Mouse (Mus musculus) forebrain, embryonic 12.5 days (tissue): ENCODE measurements at regions not wholly inside any gene's neighbourhood (a gene's known extent, or its start where the extent isn't known, plus 50 kb on each side); places are given as distances from the start of the nearest gene placed in this dataset.

Experiments used
- ATAC-seq: fragments of 200-750 bp; cut with Nextera tagmentation; 2 replicates; pipeline ENCODE4 v1.8.0; 2017; ENCODE audit warnings: moderate TSS enrichment; ENCODE audit not compliant: low FRiP score
- H3K27ac ChIP-seq: fragments of 300-500 bp; sonication (generic); 2 replicates; pipeline ENCODE4 v1.5.1; 2016; ENCODE audit warnings: mild to moderate bottlenecking
- H3K27me3 ChIP-seq: fragments of 300-500 bp; sonication (generic); 2 replicates; pipeline ENCODE4 v1.6.1; 2016; ENCODE audit warnings: mild to moderate bottlenecking
- H3K36me3 ChIP-seq: fragments of 300-500 bp; sonication (generic); replicated peaks from 2 replicates; pipeline ENCODE4 v1.6.1; 2016; ENCODE audit warnings: mild to moderate bottlenecking
- H3K4me1 ChIP-seq: fragments of 300-500 bp; sonication (generic); 2 replicates; pipeline ENCODE4 v1.6.1; 2016
- H3K4me2 ChIP-seq: fragments of 300-500 bp; sonication (generic); 2 replicates; pipeline ENCODE4 v1.6.1; 2016; ENCODE audit warnings: mild to moderate bottlenecking, moderate library complexity
- H3K4me3 ChIP-seq: fragments of 300-500 bp; sonication (generic); replicated peaks from 2 replicates; pipeline ENCODE4 v1.5.1; 2016; ENCODE audit warnings: mild to moderate bottlenecking
- H3K9ac ChIP-seq: fragments of 300-500 bp; sonication (generic); 2 replicates; pipeline ENCODE4 v1.6.1; 2016; ENCODE audit warnings: mild to moderate bottlenecking
- H3K9me3 ChIP-seq: fragments of 300-500 bp; sonication (generic); 2 replicates; pipeline ENCODE4 v1.6.1; 2016
- WGBS: fragments of 180-500 bp; shearing (Covaris S2); methylation state at CpG from one replicate; pipeline ENCODE4 v1.1.7; 2016; 5-methylcytosine and 5-hydroxymethylcytosine counted together

DNA sequence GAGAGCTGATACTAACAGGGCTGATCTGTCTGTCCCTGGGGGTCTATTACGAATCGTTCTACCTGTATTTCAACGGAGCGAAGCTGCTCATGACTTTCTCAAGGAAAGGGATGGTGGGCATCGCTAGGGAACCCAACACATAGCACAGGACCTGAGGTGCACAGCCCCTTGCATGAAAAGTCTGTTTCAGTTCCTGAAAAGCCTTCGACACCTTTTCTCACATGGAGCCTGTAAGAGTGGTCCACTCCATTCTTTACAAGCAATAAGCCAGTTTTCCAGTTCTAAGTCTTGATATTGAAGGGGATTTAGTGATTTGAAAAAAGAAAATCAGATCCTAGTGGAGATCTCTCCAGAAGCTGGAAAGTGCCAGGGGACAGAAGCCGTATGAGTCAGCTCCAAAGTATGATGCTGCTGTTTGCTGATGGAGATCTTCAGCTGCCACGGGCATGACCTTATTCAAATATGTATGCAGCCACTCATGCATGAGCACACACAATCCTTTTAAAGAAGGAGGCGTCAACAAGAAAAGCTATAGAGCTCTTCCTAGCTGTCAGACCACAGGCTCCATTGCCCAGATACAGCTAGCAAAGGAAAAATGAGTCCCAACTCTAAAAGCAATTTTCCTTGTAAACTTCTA is 95.5 kb upstream of the 1700016C15Rik start:
- WGBS: 83% methylated on average over 9 of the region's 9 CpGs

DNA sequence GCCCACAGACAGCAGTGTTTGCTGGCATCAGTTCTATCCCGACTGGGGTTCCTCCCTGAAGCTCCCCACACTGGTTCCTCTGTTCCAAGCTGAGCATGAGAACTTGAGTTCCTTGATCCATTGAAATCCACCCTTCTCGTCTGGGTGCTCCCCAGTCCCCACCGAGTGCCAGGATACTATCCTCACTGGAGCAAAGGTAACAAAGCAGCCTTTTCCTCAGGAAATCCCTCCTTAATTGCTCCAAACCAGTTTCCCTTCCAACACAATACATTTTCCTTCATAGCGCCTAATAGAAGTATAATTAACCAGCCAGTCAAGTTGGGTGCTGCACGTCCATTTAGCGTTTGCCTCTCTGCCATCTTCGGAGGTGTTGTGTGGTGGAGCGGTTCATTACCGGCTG is 92.6 kb upstream of the 1700016C15Rik start:
- no peaks in the 10 kb centered on the region for H3K36me3 ChIP-seq
- no peak overlapping the region for H3K4me2 ChIP-seq
- 71% methylated on average over 9 of the region's 9 CpGs for WGBS
- H3K4me1 ChIP-seq: peaks cover 22% of the 10 kb centered on the region
- no peak for ATAC-seq
- no peak overlapping the region for H3K9ac ChIP-seq
- H3K27ac ChIP-seq: no peak overlapping the region
- no peaks in the 10 kb centered on the region for H3K27me3 ChIP-seq
- no peaks in the 10 kb centered on the region for H3K9me3 ChIP-seq
- no peak overlapping the region for H3K4me3 ChIP-seq

More for the DNA sequence above, 95.5 kb upstream of the 1700016C15Rik start:
- H3K27me3 ChIP-seq: no peaks in the 10 kb centered on the region
- H3K27ac ChIP-seq: no peak overlapping the region
- no peaks in the 10 kb centered on the region for H3K36me3 ChIP-seq
- peaks cover 4% of the 10 kb centered on the region; the same call in 1 of the 2 replicates for H3K4me1 ChIP-seq
- H3K9ac ChIP-seq: no peak overlapping the region
- H3K9me3 ChIP-seq: no peaks in the 10 kb centered on the region
- H3K4me2 ChIP-seq: no peak overlapping the region
- no peak for ATAC-seq
- H3K4me3 ChIP-seq: no peak overlapping the region

DNA sequence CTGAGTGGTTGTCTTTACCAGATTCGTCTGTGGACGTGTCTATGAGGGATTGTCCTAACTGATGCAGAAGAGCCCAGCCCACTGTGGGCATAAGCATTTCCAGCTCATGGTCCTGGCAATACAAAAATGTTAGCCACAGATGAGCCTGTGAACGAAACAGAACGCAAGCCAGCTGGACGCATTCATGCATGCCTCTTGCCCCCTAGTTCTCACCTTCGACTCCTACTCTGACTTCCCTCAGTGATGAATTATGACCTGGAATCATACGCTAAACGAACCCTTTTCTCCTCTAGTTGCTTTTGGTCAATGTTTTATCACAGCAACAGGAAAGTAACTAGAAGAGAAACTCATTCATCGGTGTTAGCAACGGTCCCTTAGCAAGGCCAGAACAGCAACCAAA is 91.2 kb upstream of the 1700016C15Rik start:
- no peaks in the 10 kb centered on the region for H3K27me3 ChIP-seq
- H3K27ac ChIP-seq: no peak overlapping the region
- no peak overlapping the region for H3K9ac ChIP-seq
- WGBS: 89% methylated on average over 10 of the region's 10 CpGs
- no peak overlapping the region for H3K4me3 ChIP-seq
- no peaks in the 10 kb centered on the region for H3K9me3 ChIP-seq
- no peaks in the 10 kb centered on the region for H3K36me3 ChIP-seq
- H3K4me2 ChIP-seq: no peak overlapping the region
- no peak for ATAC-seq
- H3K4me1 ChIP-seq: peaks cover 28% of the 10 kb centered on the region

DNA sequence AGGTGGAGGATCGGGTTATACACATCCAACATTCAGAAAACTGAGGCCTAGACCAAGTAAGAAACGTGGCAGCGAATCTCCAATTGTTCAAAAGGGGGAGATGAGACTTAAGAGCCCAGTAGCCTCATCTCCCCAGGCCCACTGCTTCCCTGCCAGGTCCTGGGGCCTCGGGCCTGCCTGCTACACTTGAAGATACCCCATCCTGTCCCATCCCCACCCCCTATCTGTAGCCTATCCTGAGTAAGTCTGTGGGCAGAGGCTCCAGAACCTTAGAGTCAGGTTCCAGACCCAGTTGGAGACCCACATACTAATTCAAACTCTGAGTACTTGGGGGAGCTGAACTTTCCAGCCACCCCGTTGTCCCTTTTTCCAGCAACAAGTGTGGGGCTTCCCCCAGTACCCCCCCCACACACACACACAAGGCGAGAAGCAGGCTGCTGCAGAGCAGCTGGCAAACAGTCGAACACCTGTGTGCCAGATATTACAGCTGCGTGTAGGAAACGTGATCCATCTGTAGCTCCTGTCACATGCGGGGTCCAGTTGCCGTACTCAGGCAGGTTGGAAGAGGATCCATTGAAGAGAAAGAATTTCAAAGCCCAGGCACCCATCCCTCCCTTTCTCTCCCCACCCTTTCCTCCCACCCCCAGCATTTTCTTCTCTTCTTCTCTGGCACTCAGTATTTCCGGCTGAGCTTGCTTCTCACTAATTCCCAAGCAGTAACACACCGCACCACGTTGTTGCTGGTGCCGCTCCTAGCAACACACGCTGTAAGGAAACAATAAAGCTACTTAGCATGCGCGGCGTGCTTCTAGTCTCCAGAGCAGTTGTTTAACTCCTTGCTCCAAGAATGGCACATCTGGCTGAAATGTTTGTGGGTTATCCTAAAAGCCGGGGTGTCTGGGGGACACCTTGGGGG is 89.4 kb upstream of the 1700016C15Rik start:
- H3K27ac ChIP-seq: peak overlapping the region; percentile 56; the same call in 1 of the 2 replicates
- H3K4me2 ChIP-seq: peak overlapping the region; percentile 49
- no peak overlapping the region for H3K9ac ChIP-seq
- no peaks in the 10 kb centered on the region for H3K9me3 ChIP-seq
- H3K27me3 ChIP-seq: no peaks in the 10 kb centered on the region
- 18% methylated on average over 20 of the region's 20 CpGs for WGBS
- peak; percentile 81 for ATAC-seq
- H3K4me1 ChIP-seq: peaks cover 24% of the 10 kb centered on the region
- no peak overlapping the region; the same call in 1 of the 2 replicates for H3K4me3 ChIP-seq
- no peaks in the 10 kb centered on the region for H3K36me3 ChIP-seq

DNA sequence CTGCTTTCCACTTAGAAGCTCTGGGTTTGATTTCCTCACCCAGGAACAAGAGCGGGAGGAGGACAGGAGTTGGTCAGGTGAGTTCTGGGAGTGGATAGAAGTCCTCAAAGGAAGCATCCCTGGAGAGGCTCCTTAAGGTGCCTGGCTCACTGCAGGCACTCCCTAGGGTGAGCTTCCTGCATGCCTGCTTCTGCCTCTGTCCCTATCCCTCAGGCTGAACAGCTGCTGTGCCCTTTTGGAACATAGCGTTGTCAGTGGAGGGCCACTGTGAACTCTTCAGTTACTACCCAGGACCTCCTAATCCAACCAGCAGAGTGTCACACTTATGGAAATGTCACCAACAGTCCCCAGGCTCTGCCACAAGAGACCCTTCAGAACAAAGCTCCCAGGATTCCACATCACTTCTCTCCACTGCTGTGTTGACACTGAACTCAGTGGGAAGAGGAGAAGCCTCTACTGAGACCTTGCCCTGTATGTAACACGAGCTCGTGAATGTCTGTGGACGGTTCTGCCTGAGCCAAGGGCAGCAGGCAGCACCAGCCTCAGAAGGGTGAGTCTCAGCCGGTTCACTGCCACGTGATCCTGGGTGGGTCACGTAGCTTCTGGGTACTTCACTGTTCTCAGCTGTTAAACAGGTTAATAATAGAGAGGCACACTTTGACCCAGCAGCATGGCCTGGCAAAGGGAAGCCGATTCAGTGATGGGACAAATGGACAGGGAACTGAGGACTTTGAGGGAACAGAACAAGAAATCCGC is 86.7 kb upstream of the 1700016C15Rik start:
- H3K27ac ChIP-seq: no peak overlapping the region
- no peak overlapping the region for H3K9ac ChIP-seq
- no peak overlapping the region for H3K4me2 ChIP-seq
- H3K4me3 ChIP-seq: no peak overlapping the region
- no peaks in the 10 kb centered on the region for H3K36me3 ChIP-seq
- H3K9me3 ChIP-seq: no peaks in the 10 kb centered on the region
- WGBS: 75% methylated on average over 10 of the region's 10 CpGs
- H3K4me1 ChIP-seq: peaks cover 33% of the 10 kb centered on the region
- ATAC-seq: no peak
- no peaks in the 10 kb centered on the region for H3K27me3 ChIP-seq

- H3K27ac ChIP-seq: no peak overlapping the region
These were observed 86.0 kb upstream of the 1700016C15Rik start for GRCm38 (mm10) chr1:177643662-177644061.

GRCm38 (mm10) chr1:177644214-177644613 is 85.4 kb upstream of the 1700016C15Rik start:
- no peak for ATAC-seq
- no peaks in the 10 kb centered on the region for H3K27me3 ChIP-seq
- no peaks in the 10 kb centered on the region for H3K9me3 ChIP-seq
- H3K36me3 ChIP-seq: no peaks in the 10 kb centered on the region
- H3K27ac ChIP-seq: no peak overlapping the region
- H3K9ac ChIP-seq: no peak overlapping the region
- no peak overlapping the region for H3K4me2 ChIP-seq
- H3K4me1 ChIP-seq: peaks cover 33% of the 10 kb centered on the region
- WGBS: 87% methylated on average over 4 of the region's 4 CpGs
- no peak overlapping the region for H3K4me3 ChIP-seq

More at GRCm38 (mm10) chr1:177643662-177644061, 86.0 kb upstream of the 1700016C15Rik start:
- Histone ChIP-seq H3K27me3 (no peaks in the 10 kb centered on the region), H3K4me1 (peaks cover 33% of the 10 kb centered on the region), H3K9ac (no peak overlapping the region), H3K9me3 (no peaks in the 10 kb centered on the region), H3K4me2 (no peak overlapping the region), H3K4me3 (no peak overlapping the region), H3K36me3 (no peaks in the 10 kb centered on the region)
- WGBS: 86% methylated on average over 3 of the region's 3 CpGs
- no peak for ATAC-seq

DNA sequence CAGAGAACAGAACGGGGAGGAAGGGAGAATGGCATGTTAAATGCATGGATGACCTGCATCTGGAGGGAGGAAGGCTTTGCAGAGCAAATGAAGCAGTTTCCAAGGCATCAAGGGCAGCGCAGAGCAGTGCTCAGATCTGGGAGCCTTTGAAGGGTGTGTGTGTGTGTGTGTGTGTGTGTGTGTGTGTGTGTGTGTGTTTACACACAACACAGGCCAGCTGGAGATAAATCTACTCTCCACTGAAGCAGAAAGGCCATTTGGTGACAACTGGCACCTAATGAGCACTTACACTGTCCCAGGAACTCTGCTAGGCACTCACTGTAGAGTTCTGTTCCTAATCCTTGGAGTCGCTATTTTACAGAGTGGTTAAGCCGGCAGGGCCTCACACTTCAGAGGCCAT is 84.3 kb upstream of the 1700016C15Rik start:
- H3K36me3 ChIP-seq: no peaks in the 10 kb centered on the region
- peaks cover 22% of the 10 kb centered on the region for H3K4me1 ChIP-seq
- no peak overlapping the region for H3K4me3 ChIP-seq
- H3K27ac ChIP-seq: no peak overlapping the region
- H3K27me3 ChIP-seq: no peaks in the 10 kb centered on the region
- no peak overlapping the region for H3K4me2 ChIP-seq
- WGBS: 67% methylated on average over 4 of the region's 4 CpGs
- ATAC-seq: no peak
- H3K9ac ChIP-seq: no peak overlapping the region
- H3K9me3 ChIP-seq: no peaks in the 10 kb centered on the region

- no peak overlapping the region for H3K27ac ChIP-seq
- H3K36me3 ChIP-seq: no peaks in the 10 kb centered on the region
- peaks cover 17% of the 10 kb centered on the region for H3K4me1 ChIP-seq
- no peak overlapping the region for H3K4me3 ChIP-seq
- H3K9me3 ChIP-seq: no peaks in the 10 kb centered on the region
- H3K27me3 ChIP-seq: no peaks in the 10 kb centered on the region
- no peak overlapping the region for H3K9ac ChIP-seq
- no peak overlapping the region for H3K4me2 ChIP-seq
- peak; percentile 34; the same call in 1 of the 2 replicates for ATAC-seq
- 83% methylated on average over 5 of the region's 5 CpGs for WGBS
These were observed 83.6 kb upstream of the 1700016C15Rik start for GRCm38 (mm10) chr1:177645897-177646535.

- H3K4me1 ChIP-seq: peaks cover 12% of the 10 kb centered on the region; the same call in 1 of the 2 replicates
- H3K36me3 ChIP-seq: no peaks in the 10 kb centered on the region
- WGBS: 94% methylated on average over 1 of the region's 1 CpGs
- no peaks in the 10 kb centered on the region for H3K9me3 ChIP-seq
- no peak overlapping the region for H3K4me3 ChIP-seq
- ATAC-seq: no peak
- no peak overlapping the region for H3K4me2 ChIP-seq
- H3K27ac ChIP-seq: no peak overlapping the region
- H3K27me3 ChIP-seq: no peaks in the 10 kb centered on the region
- no peak overlapping the region for H3K9ac ChIP-seq
These were observed 81.7 kb upstream of the 1700016C15Rik start for GRCm38 (mm10) chr1:177647876-177648275.

- H3K4me3 ChIP-seq: no peak overlapping the region
- no peak overlapping the region for H3K9ac ChIP-seq
- H3K4me1 ChIP-seq: peaks cover 9% of the 10 kb centered on the region; the same call in 1 of the 2 replicates
- WGBS: 86% methylated on average over 4 of the region's 4 CpGs
- no peak overlapping the region for H3K4me2 ChIP-seq
- no peak overlapping the region for H3K27ac ChIP-seq
- no peaks in the 10 kb centered on the region for H3K9me3 ChIP-seq
- ATAC-seq: no peak
- H3K27me3 ChIP-seq: no peaks in the 10 kb centered on the region
- no peaks in the 10 kb centered on the region for H3K36me3 ChIP-seq
These were observed 80.6 kb upstream of the 1700016C15Rik start for GRCm38 (mm10) chr1:177648974-177649373.

DNA sequence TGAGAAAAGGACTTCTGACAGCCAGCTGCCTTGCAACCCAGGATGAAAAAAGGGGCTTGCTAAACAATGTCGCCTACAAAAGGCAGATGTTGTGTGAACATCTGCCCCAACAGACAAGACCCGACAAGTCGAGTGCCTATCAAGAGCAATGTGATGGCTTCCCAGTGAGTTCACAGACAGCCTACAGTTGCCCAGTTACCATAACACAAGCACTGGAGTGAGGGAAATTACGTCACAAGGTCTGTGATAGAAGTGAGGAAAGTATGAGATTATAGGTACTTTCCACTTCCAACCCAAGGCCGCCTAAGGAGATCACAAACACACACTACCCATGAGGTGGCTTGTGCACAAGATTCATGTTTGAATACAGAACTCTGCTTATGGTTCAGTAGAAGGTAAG is 78.4 kb upstream of the 1700016C15Rik start:
- no peaks in the 10 kb centered on the region for H3K9me3 ChIP-seq
- ATAC-seq: no peak
- no peak overlapping the region for H3K27ac ChIP-seq
- no peak overlapping the region for H3K9ac ChIP-seq
- H3K27me3 ChIP-seq: no peaks in the 10 kb centered on the region
- H3K4me2 ChIP-seq: no peak overlapping the region
- WGBS: 83% methylated on average over 5 of the region's 5 CpGs
- no peaks in the 10 kb centered on the region for H3K4me1 ChIP-seq
- H3K4me3 ChIP-seq: no peak overlapping the region
- no peaks in the 10 kb centered on the region for H3K36me3 ChIP-seq
